Mouse (Mus musculus) heart, adult 2 months (tissue): ENCODE data around the gene Akap17b.

Experiments used
- CTCF ChIP-seq: fragments of 200-600 bp; IDR thresholded peaks from 2 replicates; pipeline ENCODE4 v1.8.1; 2022; ENCODE audit warnings: antibody characterized with exemption, mild to moderate bottlenecking, moderate library complexity
- POLR2A ChIP-seq: fragments of 200-500 bp; IDR thresholded peaks from 2 replicates; pipeline ENCODE4 v1.6.1; 2011; ENCODE audit warnings: mild to moderate bottlenecking, low read depth, low read length, control low read depth; ENCODE audit not compliant: insufficient read depth

DNA sequence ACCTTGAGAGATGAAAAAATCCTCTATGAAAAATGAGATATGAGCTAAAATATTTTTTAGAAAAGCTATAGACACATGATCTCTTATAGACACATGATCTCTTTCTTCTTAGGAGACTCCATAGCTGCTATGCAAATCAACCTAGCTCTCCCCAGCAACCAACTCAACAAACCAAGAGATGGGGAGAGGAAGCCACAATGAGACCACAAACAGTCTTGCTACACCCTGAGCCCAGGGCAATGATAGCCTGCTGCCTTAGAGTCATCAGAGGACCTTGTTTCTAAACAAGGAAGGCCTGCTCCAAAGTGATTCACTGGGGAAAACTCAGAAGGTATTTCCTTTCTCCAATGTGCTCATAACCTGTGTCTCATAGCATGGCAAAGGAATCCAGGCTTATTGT is 44.5 kb upstream of the Akap17b start:
- TF ChIP-seq CTCF (no peak), POLR2A (no peak)
